Mouse (Mus musculus): ENCODE data around the gene Chchd6.

Gene Chchd6

GRCm38 (mm10) chr6:89399564-89399963 is 195.9 kb downstream of the Chchd6 start:
- DNase-seq, result no peak

DNA sequence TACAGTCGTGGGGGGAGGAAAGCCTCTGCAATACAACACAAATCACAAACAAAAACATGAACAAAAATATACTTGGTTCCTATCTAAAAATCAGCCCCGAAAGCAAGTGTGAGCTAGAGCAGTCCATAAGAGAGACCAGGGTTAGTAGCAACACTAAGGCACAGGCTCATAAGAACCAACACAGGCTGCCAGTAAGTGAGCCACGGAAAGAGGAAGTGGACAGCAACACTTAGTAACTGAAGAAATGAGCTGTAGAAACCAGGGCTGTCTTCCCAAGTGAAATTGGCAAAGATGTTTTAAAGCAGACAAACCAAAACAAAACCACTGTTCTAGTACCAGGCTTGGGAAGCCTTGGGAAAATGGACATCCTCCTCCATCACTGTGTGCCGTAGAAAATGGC is 197.5 kb downstream of the Chchd6 start:
- DNase-seq, result no peak

- DNase-seq, result no peak
Observed at GRCm38 (mm10) chr6:89393820-89394219, 201.6 kb downstream of the Chchd6 start.

DNA sequence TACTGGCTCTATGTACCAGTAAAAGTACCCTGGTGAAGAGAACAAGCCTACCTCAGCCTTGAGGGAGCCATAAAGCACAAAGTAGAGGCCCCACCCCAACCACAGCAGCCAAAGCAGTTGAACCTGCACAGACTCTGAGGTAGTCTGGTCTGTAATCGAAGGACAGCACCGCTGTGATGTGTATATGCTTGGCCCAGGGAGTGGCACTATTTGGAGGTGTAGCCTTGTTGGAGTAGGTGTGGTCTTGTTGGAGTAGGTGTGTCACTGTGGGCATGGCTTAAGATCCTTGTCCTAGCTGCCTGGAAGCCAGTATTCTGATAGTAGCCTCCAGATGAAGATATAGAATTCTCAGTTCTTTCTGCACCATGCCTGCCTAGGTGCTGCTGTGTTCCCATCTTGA is 203.2 kb downstream of the Chchd6 start:
- no peak for DNase-seq

- DNase-seq, result no peak
Observed at GRCm38 (mm10) chr6:89389771-89390170, 205.7 kb downstream of the Chchd6 start.

GRCm38 (mm10) chr6:89386956-89387355 is 208.5 kb downstream of the Chchd6 start:
- DNase-seq, result no peak

DNA sequence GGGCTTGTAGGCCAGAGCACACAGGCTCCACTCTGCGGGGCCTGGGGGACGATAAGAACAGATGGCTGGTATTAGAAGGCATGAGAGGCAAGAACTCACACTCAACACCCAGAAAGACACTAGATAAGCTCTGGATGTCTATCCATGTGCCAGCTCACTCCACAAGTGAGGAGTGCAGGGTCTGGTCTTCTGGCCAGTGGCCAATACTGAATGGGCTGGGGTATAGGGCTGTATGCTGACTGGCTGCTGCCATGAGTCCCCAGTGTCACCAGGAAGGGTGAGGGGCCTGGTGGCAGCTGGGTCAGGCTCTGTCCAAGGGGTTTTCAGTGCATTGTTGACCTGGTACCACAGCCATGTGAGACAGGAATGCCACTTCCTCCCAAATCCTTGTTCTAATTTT is 210.8 kb downstream of the Chchd6 start:
- no peak for DNase-seq

DNA sequence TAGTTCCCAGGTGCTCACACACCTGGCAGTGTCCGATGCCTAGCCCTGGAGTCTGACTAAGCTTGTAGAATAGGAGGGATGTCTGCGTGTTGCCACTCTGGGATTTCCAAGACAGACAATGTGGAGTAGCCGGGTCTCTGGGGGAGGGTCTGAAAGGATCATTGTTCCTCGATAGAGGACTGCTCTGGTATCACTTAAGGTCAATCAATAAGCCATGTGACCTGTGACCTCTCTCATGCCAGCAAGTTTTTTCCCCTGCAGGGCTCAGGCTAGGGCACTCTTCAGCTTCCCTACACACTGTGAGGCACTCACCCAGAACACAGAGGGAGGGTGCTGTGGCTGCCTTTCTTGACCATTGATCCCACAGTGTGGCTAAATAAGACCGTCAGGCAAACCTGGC is 213.6 kb downstream of the Chchd6 start:
- no peak for DNase-seq

DNA sequence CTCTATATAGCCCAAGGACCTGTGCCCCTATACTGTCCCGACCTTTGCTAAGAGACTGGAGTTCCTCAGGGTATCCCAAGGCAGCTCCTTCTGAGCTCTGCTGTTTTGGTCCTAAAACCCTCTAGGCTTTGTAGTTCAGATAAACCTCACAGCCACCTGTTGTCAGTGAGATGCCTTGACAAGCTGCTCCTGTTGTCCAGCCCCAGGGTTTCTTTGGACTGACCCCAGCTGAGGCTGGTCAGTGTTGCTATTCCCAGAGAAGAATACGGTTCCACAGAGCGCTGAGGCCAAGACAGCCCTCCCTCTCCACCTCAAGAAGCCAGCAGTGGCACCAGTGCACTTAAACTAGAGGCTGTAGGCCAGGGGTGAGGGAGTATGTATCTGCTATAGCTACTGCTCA is 214.3 kb downstream of the Chchd6 start:
- DNase-seq, result no peak

DNA sequence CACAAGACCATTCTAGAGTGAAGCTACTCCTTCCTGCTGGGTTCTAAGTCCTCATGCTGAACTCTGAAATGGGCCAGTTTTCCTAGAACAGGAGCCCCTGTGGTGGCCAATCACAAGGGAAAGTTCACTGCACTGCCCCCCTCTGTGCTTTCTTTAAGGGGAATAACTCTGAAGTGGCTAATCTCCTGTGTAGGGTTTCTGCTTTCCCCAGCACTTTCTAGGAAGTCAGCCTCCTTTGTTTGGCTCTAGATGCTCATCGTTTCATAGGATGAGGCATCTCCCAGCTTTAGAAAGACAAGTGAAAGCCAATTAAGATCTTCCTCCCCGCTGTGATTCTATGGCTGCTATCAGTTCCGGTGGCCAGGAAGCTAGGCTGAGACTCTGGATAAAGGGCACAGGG is 214.7 kb downstream of the Chchd6 start:
- DNase-seq, result no peak

DNA sequence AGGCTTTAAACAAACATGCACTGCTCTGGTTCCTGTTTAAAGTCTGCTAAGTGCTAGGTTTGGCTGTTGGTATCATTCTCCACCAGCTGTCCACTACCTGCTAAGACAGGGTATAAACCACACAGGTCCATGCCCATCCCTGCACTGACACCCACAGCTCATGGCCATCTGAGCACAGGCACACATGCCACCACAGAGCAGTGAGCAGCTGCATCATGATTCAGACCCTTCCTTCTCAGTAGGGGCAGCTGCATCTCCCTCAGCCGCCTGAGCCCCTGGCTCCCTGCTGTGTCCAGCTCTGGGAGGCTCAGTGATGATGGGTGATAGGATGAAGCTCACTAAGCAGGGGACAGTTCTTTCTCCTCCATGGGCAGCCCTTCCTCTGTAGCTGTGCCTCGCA is 217.2 kb downstream of the Chchd6 start:
- DNase-seq, result no peak

- DNase-seq, result no peak
Observed at GRCm38 (mm10) chr6:89368812-89369211, 226.6 kb downstream of the Chchd6 start.

DNA sequence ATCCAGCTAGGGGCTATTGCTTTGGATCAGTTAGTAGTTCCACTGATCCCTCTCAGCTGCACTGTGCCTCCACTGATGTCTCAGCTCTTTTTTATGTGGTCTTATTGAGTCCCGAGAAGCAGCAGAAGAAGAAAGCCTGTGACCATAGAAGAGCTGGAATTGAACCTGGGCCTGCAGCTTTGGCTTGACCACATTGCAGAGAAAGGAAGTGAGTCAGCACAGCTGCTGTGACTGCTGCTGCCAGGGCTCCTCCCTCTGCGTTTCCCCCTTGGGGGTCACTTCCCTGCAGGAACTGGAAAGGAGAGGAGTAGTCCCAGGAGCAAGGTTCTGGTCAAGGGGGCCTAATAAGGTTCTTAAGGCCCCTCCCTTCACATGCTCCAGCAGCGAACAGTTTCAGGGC is 231.1 kb downstream of the Chchd6 start:
- no peak for DNase-seq

- no peak for DNase-seq
Observed at GRCm38 (mm10) chr6:89363107-89363451, 232.4 kb downstream of the Chchd6 start.

DNA sequence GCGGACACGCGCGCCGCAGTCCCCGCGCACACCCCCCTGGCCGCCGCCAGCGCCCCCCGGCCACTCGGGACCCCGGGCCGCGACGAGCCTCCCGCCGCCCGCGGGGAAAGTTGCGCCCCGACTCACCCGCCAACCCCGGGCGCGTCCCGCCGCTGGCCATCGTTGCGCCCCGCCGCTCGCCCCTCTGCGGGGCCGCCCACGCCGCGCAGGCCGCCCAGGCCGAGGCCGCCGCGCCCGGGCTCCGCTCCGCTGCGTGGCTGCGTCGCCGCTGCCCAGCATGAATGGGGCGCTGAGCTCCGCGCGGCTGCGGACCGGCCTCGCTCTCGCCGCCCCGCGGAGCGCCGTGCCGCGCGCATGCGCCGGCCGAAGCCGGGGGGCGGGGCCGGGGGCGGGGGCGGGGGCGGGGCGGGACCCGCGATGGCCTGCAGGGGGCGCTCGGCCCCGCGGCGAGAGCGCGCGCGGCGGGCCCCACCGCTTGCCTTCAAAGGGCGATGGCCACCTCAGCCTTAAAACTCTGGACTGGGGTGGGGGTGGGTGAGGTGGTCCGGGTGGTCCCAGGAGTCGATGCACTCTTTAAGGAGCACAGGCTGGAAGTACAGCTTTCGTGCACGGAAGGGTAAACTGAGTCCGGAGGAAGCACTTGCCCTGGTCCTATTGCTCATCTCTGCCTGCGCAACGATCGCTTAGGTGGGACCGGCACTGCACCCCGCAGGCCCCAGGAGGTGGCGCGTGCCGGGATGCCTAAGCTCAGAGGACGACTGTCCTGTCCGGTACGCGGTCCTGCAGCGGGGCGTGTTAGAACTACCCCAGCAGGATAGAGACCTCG is 233.0 kb downstream of the Chchd6 start, which contains the start of gene Plxna1:
Gene Plxna1, minus strand, starts transcription at position 340 of the 826 bp plus-strand sequence.
- peak in 1 of 2 experiments; percentile 50 for DNase-seq

DNA sequence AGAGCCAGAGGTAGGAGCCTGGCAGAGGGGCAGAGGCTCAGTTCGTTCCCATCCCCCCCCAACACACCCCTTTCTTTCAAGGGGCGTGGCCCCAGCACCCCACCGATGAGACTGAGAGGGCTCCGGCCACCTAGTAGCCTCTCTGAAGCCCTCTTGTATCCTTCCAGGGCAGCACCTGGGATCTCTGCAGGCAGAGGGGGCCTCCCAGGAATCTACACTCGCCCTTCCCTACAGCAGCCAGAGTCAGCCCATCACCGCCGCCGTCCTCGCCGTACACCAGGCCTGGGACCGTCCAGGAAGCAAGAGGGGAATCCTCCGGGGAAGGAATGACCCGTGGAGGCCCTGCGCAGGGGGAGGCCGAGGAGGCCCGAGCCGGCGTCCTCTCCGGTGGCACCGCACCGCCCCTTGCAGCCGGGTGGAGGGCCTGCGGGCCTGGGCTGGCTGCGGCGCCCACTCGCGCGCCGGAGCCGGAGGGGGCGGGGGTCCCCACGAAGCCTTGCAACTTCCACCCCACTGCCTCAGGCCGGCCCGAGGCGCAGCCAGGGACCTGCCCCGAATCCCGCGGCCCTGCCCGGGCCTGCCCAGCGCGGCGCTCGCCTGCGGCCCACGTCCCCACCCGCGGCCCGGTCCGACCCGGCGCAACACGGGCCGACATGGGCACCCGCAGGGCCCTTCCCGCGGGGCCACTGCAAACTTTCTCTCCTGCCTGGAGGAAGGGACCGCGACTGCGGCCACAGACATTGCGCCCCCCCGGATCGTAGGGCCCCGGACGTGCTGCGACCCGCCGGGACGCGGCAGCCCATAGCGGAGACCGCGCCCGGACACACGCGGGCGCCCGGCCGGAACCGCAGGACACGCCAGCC is 233.8 kb downstream of the Chchd6 start:
- DNase-seq, result peak in 1 of 2 experiments; percentile 42

GRCm38 (mm10) chr6:89360709-89361417 is 234.6 kb downstream of the Chchd6 start:
- no peak for DNase-seq

DNA sequence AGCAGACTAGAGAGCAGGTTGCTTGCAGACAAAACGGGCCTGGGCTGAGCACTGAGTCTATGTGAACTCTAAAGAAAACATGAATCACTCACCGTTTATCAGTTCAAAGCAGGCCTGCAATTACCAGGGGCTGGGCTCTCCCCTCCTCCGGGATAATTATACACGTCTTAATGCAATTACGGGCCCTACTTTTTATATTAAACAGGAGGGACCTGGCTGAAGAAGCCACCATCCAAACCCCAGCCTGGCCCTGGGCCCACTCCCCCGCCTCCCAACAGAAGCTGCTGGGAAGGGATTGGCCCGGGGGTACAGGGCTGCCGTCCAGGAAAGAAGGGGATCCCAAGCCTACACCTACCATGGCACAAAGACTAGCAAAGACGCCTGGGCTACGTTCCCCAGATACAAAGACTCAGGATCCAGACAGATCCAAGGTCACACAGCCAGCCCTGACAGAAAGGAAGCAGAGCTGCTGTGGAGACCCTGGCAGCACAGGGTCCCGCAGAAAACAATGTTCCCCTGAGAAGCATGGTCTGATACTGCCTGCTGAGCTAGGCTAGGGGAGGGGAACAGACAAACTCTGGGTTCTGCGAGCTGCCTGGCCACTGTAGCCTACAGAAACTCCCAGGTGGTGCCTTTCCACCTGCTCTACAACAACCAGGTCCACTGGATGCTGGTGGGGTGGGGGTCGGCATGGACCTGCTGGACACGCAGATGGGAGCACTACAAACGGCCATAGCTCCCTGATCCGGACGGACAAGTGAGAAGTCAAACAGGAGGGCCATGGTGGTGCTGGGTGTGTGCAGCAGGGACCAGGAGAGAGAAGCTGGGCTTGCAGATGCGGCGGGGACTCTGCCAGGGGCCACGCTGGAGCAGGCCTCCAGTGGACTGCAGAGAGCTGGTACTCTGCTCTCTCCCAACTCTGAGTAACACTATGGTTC is 235.4 kb downstream of the Chchd6 start:
- no peak for DNase-seq

- DNase-seq, result no peak
Observed at GRCm38 (mm10) chr6:89359192-89359591, 236.3 kb downstream of the Chchd6 start.

DNA sequence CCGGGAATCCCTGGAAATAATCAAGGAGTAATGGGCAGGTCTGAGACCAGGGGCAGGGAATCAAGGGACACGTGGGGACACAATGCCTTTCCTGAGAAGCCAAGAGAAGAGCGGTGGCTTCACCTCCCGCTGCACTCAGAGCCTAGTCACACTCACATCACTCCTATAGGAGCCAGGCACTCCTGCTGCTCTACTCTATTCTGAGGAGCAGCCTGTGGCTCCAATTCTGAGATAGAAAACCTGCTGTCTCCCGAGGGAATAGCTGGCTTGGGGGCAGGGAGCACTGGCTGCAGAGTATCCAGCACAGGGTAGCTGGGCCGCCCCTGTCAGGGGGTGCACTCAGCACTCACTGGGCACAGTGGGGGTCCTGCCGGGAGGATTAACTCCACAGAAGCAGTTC is 239.8 kb downstream of the Chchd6 start:
- DNase-seq, result no peak

DNA sequence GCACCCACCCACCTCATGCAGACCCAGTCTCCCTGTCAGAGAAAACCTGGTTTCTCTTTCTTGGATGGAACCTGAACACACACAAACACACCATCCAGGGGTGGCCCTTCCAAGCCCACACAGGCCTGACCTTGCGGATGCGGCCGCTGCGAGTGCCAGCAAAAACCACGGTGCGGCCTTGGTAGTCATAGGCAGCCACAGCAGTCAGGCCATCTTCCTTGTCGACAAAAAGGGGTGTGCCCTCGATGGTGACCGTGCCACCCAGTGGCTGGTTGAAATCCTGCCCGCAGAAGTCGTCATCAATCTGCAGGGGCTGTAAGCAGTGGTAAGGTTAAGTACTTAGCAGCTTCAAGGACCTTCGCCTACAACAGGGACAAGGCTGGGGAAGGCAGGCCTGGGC is 240.7 kb downstream of the Chchd6 start:
- DNase-seq, result no peak

- DNase-seq, result no peak
Observed at GRCm38 (mm10) chr6:89354076-89354475, 241.4 kb downstream of the Chchd6 start.
